Mouse (Mus musculus): ENCODE results near the gene Crygb. TPM values are rescaled to one million over a fixed set of nuclear protein-coding genes. Genes with fewer than 3 reads are reported as not detected.

Gene Crygb
- total and polyA plus RNA-seq, 3 experiments: not detected

DNA sequence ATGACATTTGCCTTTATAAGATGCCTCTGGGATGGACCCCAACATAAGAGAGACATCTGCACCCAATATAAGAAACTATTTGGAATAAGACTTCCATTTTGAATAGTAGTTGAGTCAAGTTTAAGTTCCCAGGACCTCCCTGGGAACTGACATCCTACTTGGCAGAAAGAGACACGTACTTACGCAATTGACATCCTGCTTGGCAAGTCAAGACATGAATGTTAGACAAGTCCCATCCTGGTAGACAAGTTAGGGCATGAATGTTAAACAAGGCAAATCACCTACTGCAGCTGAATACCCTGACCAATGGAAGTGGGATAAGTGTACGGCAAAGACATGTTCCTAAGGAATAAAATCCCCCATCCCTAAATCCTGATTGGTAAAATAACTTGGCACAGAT is 40.3 kb downstream of the Crygb start:
- no peaks in the 10 kb centered on the region for H3K9me3 ChIP-seq (replicated peaks; ENCODE audit: insufficient read depth, low read length)
- TF ChIP-seq RAD21 (IDR thresholded peaks at IDR 0.05; ENCODE audit: low read depth, low read length): no peak
- TF ChIP-seq ELF1 (IDR thresholded peaks at IDR 0.05; ENCODE audit: low read depth, low read length): no peak
- no peak for TF ChIP-seq POLR2AphosphoS2 (IDR thresholded peaks at IDR 0.05; ENCODE audit: low read length)
- TF ChIP-seq NRF1 (IDR thresholded peaks at IDR 0.05; ENCODE audit: insufficient read depth, low read depth, low read length, poor library complexity, severe bottlenecking): no peak
- no peak for TF ChIP-seq NELFE (IDR thresholded peaks at IDR 0.05; ENCODE audit: low read depth, low read length)
- TF ChIP-seq E2F4 (IDR thresholded peaks at IDR 0.05; ENCODE audit: borderline replicate concordance, low read depth, low read length): no peak
- TF ChIP-seq MAFK (IDR thresholded peaks at IDR 0.05; ENCODE audit: borderline replicate concordance, low read depth, low read length): no peak
- TF ChIP-seq GATA1 (IDR thresholded peaks at IDR 0.05; ENCODE audit: low read depth, low read length): no peak
- no peak for TF ChIP-seq GABPA (IDR thresholded peaks at IDR 0.05; ENCODE audit: low read depth, low read length)
- no peak for TF ChIP-seq USF1 (IDR thresholded peaks at IDR 0.05; ENCODE audit: low read depth, low read length)
- no peak for TF ChIP-seq MXI1 (IDR thresholded peaks at IDR 0.05; ENCODE audit: low read depth, low read length)
- no peaks in the 10 kb centered on the region for H3K4me1 ChIP-seq (ENCODE audit: control insufficient read depth in 1 of 2, insufficient read depth in 2 of 2, low read length in 2 of 2)
- H3K27ac ChIP-seq (ENCODE audit: control insufficient read depth, low read depth, low read length): no peak overlapping the region
- no peaks in the 10 kb centered on the region for H3K36me3 ChIP-seq (ENCODE audit: control insufficient read depth in 1 of 2, insufficient read depth in 2 of 2, low read length in 2 of 2)
- no peaks in the 10 kb centered on the region for H3K27me3 ChIP-seq (ENCODE audit: control insufficient read depth in 1 of 2, insufficient read depth in 2 of 2, low read length in 2 of 2)
- H3K9ac ChIP-seq (ENCODE audit: control insufficient read depth, low read depth, low read length, poor library complexity, severe bottlenecking): no peak overlapping the region
- DNase-seq (ENCODE audit: low read depth, low spot score): no peak
- no peaks in the 10 kb centered on the region for H3K79me2 ChIP-seq (ENCODE audit: control insufficient read depth, insufficient read depth, low read length, poor library complexity)
- no peak overlapping the region for H3K4me3 ChIP-seq (ENCODE audit: control insufficient read depth in 1 of 2, insufficient read depth in 1 of 2, low read depth in 2 of 2, low read length in 2 of 2)

DNA sequence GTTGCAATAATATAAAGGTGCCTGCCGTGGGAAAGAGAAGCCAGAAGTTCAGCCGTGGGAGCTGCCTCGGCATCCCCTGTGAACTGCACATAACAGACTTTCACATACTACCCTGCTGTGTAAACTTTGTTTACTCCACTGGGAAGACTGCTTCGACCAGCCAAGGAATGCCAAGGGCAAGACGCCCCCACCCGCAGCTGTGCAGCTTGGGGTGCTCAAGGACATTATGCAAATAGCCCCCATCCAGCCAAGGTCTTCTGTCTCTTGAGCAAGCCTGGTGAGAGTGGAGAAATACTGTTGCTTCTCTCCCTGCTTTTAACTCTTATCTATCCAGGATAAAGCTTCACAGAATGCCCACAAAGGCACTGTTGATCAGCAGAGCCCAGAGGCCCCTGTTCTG is 41.3 kb downstream of the Crygb start:
- TF ChIP-seq SIN3A (IDR thresholded peaks at IDR 0.05; ENCODE audit: low read length) (no peak), KAT2A (conservative IDR thresholded peaks at IDR 0.05; ENCODE audit: low read depth, low read length) (no peak), E2F4 (IDR thresholded peaks at IDR 0.05; ENCODE audit: borderline replicate concordance, low read depth, low read length) (no peak), MAZ (IDR thresholded peaks at IDR 0.05; ENCODE audit: low read depth, low read length) (no peak), CHD2 (IDR thresholded peaks at IDR 0.05; ENCODE audit: low read length) (no peak), CTCF (IDR thresholded peaks at IDR 0.05 in 2 of 3, conservative IDR thresholded peaks at IDR 0.05 in 1 of 3; ENCODE audit: control insufficient read depth in 1 of 3, insufficient read depth in 1 of 3, low read depth in 2 of 3, low read length in 3 of 3, poor library complexity in 1 of 3, severe bottlenecking in 1 of 3) (no peak), MXI1 (IDR thresholded peaks at IDR 0.05; ENCODE audit: low read depth, low read length) (no peak), HCFC1 (IDR thresholded peaks at IDR 0.05; ENCODE audit: low read depth, low read length) (no peak), USF2 (IDR thresholded peaks at IDR 0.05; ENCODE audit: borderline replicate concordance in 1 of 2, insufficient read depth in 1 of 2, low read depth in 1 of 2, low read length in 2 of 2) (no peak), GABPA (IDR thresholded peaks at IDR 0.05; ENCODE audit: low read depth, low read length) (no peak), ETS1 (IDR thresholded peaks at IDR 0.05; ENCODE audit: low read depth, low read length) (no peak), ZNF384 (IDR thresholded peaks at IDR 0.05; ENCODE audit: low read depth, low read length) (no peak), GATA1 (IDR thresholded peaks at IDR 0.05; ENCODE audit: low read depth, low read length) (no peak), POLR2AphosphoS2 (IDR thresholded peaks at IDR 0.05; ENCODE audit: low read length) (no peak), RAD21 (IDR thresholded peaks at IDR 0.05; ENCODE audit: low read depth, low read length) (no peak), CHD1 (IDR thresholded peaks at IDR 0.05; ENCODE audit: low read depth, low read length) (no peak), MAX (IDR thresholded peaks at IDR 0.05; ENCODE audit: low read length) (no peak), POLR2A (IDR thresholded peaks at IDR 0.05; ENCODE audit: control insufficient read depth in 1 of 2, insufficient read depth in 1 of 2, low read depth in 1 of 2, low read length in 2 of 2, poor library complexity in 1 of 2) (no peak), RCOR1 (IDR thresholded peaks at IDR 0.05; ENCODE audit: low read depth, low read length) (no peak), MEF2A (IDR thresholded peaks at IDR 0.05; ENCODE audit: extremely low read depth, insufficient replicate concordance, low read depth, low read length, poor library complexity, severe bottlenecking) (no peak)
- H3K27me3 ChIP-seq (ENCODE audit: control insufficient read depth in 1 of 2, insufficient read depth in 2 of 2, low read length in 2 of 2): no peaks in the 10 kb centered on the region
- H3K9ac ChIP-seq (ENCODE audit: control insufficient read depth, low read depth, low read length, poor library complexity, severe bottlenecking): no peak overlapping the region

More for the DNA sequence above, 41.3 kb downstream of the Crygb start:
- no peaks in the 10 kb centered on the region for H3K36me3 ChIP-seq (ENCODE audit: control insufficient read depth in 1 of 2, insufficient read depth in 2 of 2, low read length in 2 of 2)
- no peaks in the 10 kb centered on the region for H3K9me3 ChIP-seq (replicated peaks; ENCODE audit: insufficient read depth, low read length)
- no peaks in the 10 kb centered on the region for H3K4me1 ChIP-seq (ENCODE audit: control insufficient read depth in 1 of 2, insufficient read depth in 2 of 2, low read length in 2 of 2)
- H3K79me2 ChIP-seq (ENCODE audit: control insufficient read depth, insufficient read depth, low read length, poor library complexity): no peaks in the 10 kb centered on the region
- no peak for DNase-seq (ENCODE audit: low read depth, low spot score)
- H3K4me3 ChIP-seq (ENCODE audit: control insufficient read depth in 1 of 2, insufficient read depth in 1 of 2, low read depth in 2 of 2, low read length in 2 of 2): no peak overlapping the region
- no peak overlapping the region for H3K27ac ChIP-seq (ENCODE audit: control insufficient read depth, low read depth, low read length)
